Mouse (Mus musculus) forebrain, embryonic 15.5 days (tissue): ENCODE results near the gene Fndc1. TPM values are rescaled to one million over a fixed set of nuclear protein-coding genes. Genes with fewer than 3 reads are reported as not detected.

Experiments
- ATAC-seq: fragments of 200-750 bp; cut with Nextera tagmentation; replicated peaks from 2 replicates; pipeline ENCODE4 v1.8.0; 2017; ENCODE audit warnings: mild to moderate bottlenecking, moderate TSS enrichment, moderate library complexity
- H3K27ac ChIP-seq: fragments of 300-500 bp; sonication (generic); replicated peaks from 2 replicates; pipeline ENCODE4 v1.5.1; 2015; ENCODE audit warnings: mild to moderate bottlenecking, inconsistent platforms
- H3K27me3 ChIP-seq: fragments of 300-500 bp; sonication (generic); 2 replicates; pipeline ENCODE4 v1.6.1; 2015; ENCODE audit warnings: inconsistent platforms
- H3K36me3 ChIP-seq: fragments of 300-500 bp; sonication (generic); 2 replicates; pipeline ENCODE4 v1.6.1; 2015; ENCODE audit warnings: mild to moderate bottlenecking, inconsistent platforms
- H3K4me1 ChIP-seq: fragments of 300-500 bp; sonication (generic); 2 replicates; pipeline ENCODE4 v1.6.1; 2015; ENCODE audit warnings: inconsistent platforms
- H3K4me2 ChIP-seq: fragments of 300-500 bp; sonication (generic); replicated peaks from 2 replicates; pipeline ENCODE4 v1.6.1; 2015; ENCODE audit warnings: mild to moderate bottlenecking, inconsistent platforms
- H3K4me3 ChIP-seq: fragments of 300-500 bp; sonication (generic); 2 replicates; pipeline ENCODE4 v1.5.1; 2015; ENCODE audit warnings: mild to moderate bottlenecking, inconsistent platforms
- H3K9ac ChIP-seq: fragments of 300-500 bp; sonication (generic); replicated peaks from 2 replicates; pipeline ENCODE4 v1.6.1; 2015; ENCODE audit warnings: mild to moderate bottlenecking, inconsistent platforms
- H3K9me3 ChIP-seq: fragments of 300-500 bp; sonication (generic); 2 replicates; pipeline ENCODE4 v1.6.1; 2016; ENCODE audit warnings: inconsistent platforms
- WGBS: fragments of 180-500 bp; shearing (Covaris S2); methylation state at CpG from one replicate; pipeline ENCODE4 v1.1.7; 2015; ENCODE audit warnings: mixed read lengths; 5-methylcytosine and 5-hydroxymethylcytosine counted together
- polyA plus RNA-seq: library from polyadenylated mRNA; unstranded; fragments of >200 nt; fragmentation: Nextera tagmentation; extraction: Ambion mirVana; gene quantifications from 2 replicates; pipeline ENCODE4 v1.2.1, GENCODE M21; 2015

The Fndc1 gene
- 2.0 and 2.5 TPM in 2 replicates for polyA plus RNA-seq

DNA sequence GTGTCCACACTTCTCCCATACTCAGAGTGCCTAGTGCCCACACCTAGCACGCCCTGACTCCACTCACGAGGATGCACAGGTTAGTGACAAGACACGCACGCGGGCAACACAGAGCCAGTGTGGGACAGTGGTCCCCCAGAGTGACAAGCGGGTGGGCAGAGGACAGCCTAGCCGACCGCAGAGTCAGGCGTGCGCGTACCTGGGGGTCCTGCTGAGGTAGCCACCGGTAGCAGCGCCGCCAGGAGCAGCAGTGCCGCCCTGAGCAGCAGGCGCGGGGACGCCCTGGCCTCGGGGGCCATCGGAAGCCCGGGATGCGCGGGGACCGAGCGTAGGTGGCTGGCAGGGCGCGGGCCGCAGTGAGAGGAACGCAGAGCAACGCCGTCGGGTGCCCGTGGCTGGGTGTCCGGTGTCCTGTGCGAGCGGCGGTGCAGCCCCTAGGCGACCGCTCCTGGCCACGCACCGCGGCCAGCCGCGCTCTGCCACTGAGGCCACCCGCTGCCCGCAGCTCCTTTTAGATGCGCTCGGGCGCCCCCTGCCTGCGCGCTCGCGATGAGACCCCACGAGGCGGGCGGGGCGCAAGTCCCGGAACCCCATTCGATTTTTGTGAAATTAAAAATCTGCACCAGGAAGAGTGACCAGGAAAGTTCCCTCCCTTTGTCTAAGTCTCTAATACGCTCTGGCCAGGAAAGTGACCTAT is at the start of gene Fndc1:
Fndc1 (minus strand) TSS at position 484 of the 697 bp plus-strand sequence.
- H3K27me3 ChIP-seq = peaks cover 13% of the 10 kb centered on the region; the same call in 1 of the 2 replicates
- ATAC-seq = peak; percentile 80
- WGBS = 2% methylated on average over 54 of the region's 60 CpGs

DNA sequence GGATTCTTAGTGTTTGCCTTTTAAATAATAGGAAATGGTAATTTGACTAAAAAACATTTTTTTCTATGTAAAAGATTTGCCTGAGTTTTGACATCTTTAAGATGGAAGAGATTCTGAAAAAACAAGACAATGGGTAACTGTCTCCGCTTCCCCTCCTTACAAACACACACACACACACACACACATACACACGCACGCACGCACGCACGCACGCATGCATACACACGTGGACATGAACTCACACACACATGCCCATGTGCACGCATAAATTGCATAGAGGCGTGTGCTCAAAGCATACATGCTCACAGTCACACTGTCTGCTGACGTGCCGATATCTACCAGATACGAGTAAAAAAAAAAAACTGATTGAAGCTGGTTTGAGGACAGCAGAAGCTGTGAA is 49.4 kb upstream of the Fndc1 start:
- Histone ChIP-seq H3K4me3 (no peak overlapping the region), H3K9ac (no peak overlapping the region), H3K4me2 (no peak overlapping the region), H3K9me3 (no peaks in the 10 kb centered on the region), H3K27me3 (no peaks in the 10 kb centered on the region), H3K36me3 (no peaks in the 10 kb centered on the region), H3K4me1 (no peaks in the 10 kb centered on the region), H3K27ac (no peak overlapping the region)
- WGBS = 95% methylated on average over 13 of the region's 13 CpGs
- ATAC-seq = no peak

More for the DNA sequence above, at the start of gene Fndc1:
- no peaks in the 10 kb centered on the region for H3K36me3 ChIP-seq
- H3K4me2 ChIP-seq = peak within 1 kb of the TSS; percentile 96
- H3K9me3 ChIP-seq = no peaks in the 10 kb centered on the region
- peak within 1 kb of the TSS; percentile 56 for H3K4me3 ChIP-seq
- H3K9ac ChIP-seq = peak within 1 kb of the TSS; percentile 56
- no peak within 1 kb of the TSS for H3K27ac ChIP-seq
- peaks cover 14% of the 10 kb centered on the region for H3K4me1 ChIP-seq

DNA sequence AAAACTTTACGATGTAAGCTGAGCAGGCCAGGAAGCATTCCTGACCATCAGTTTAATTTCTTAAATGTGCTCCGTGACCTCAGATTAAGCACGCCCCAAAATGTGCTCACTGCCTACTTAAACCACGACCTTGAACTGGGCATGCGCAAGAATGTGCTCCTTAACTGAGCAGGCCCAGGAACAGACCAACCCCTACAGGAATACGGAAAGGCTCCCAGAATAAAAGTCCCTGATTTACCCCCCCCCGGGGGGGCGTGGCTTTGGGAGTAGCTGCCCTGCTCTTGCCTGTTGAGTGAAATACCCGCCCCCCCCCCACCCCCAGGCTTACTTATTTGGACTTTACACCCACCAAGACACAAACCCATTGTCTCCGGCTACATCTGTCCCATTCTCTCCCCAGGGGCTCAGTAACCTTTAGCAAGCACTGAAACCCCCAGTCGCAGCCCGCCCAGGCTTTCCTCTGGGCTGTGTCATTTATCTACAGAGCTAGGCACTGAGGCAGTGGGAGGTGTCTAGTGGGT is 48.9 kb upstream of the Fndc1 start:
- H3K27ac ChIP-seq = no peak overlapping the region
- H3K4me2 ChIP-seq = no peak overlapping the region
- H3K9me3 ChIP-seq = no peaks in the 10 kb centered on the region
- no peak for ATAC-seq
- no peaks in the 10 kb centered on the region for H3K4me1 ChIP-seq
- whole genome bisulfite sequencing = 33% methylated on average over 12 of the region's 12 CpGs
- no peaks in the 10 kb centered on the region for H3K36me3 ChIP-seq
- H3K9ac ChIP-seq = no peak overlapping the region
- no peaks in the 10 kb centered on the region for H3K27me3 ChIP-seq
- H3K4me3 ChIP-seq = no peak overlapping the region

GRCm38 (mm10) chr17:7874776-7875531 is 47.9 kb upstream of the Fndc1 start:
- ATAC-seq = no peak
- H3K9ac ChIP-seq = no peak overlapping the region
- no peaks in the 10 kb centered on the region for H3K9me3 ChIP-seq
- H3K4me2 ChIP-seq = no peak overlapping the region
- no peaks in the 10 kb centered on the region for H3K4me1 ChIP-seq
- no peak overlapping the region for H3K4me3 ChIP-seq
- H3K27ac ChIP-seq = no peak overlapping the region
- H3K36me3 ChIP-seq = no peaks in the 10 kb centered on the region
- 76% methylated on average over 21 of the region's 21 CpGs for WGBS
- no peaks in the 10 kb centered on the region for H3K27me3 ChIP-seq

GRCm38 (mm10) chr17:7873382-7873781 is 46.3 kb upstream of the Fndc1 start:
- 63% methylated on average over 7 of the region's 7 CpGs for WGBS
- Histone ChIP-seq H3K9ac (no peak overlapping the region), H3K9me3 (no peaks in the 10 kb centered on the region), H3K36me3 (no peaks in the 10 kb centered on the region), H3K4me2 (no peak overlapping the region), H3K4me1 (no peaks in the 10 kb centered on the region), H3K4me3 (no peak overlapping the region), H3K27me3 (no peaks in the 10 kb centered on the region), H3K27ac (no peak overlapping the region)
- ATAC-seq = peak; percentile 57; the same call in 1 of the 2 replicates

DNA sequence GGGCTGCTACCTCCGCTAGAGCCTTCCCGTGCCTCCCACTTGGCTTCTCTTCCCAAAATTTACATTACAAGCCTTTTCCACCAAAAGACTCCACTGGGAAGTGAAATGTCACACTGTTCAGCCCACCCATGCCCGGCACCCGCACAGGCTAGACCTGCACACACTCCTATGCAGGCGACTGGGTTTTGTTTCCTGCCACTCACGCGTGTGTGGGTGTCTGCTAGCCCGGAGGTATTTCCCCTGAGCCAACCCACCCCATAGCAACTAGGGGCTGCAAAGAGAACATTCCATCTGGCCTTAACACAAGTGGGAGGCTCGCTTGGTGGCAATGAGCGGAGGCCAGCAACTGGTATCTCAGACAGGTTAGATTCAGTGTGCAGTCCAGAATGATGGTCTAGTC is 44.7 kb upstream of the Fndc1 start:
- Histone ChIP-seq H3K4me2 (no peak overlapping the region), H3K4me1 (no peaks in the 10 kb centered on the region), H3K36me3 (no peaks in the 10 kb centered on the region), H3K27ac (no peak overlapping the region), H3K27me3 (no peaks in the 10 kb centered on the region), H3K9me3 (no peaks in the 10 kb centered on the region), H3K9ac (no peak overlapping the region), H3K4me3 (no peak overlapping the region)
- ATAC-seq = no peak
- WGBS = 75% methylated on average over 10 of the region's 10 CpGs

- Histone ChIP-seq H3K36me3 (no peaks in the 10 kb centered on the region), H3K4me3 (no peak overlapping the region), H3K27me3 (no peaks in the 10 kb centered on the region), H3K27ac (no peak overlapping the region), H3K9ac (no peak overlapping the region), H3K9me3 (no peaks in the 10 kb centered on the region), H3K4me1 (no peaks in the 10 kb centered on the region), H3K4me2 (no peak overlapping the region)
- no peak for ATAC-seq
- 81% methylated on average over 6 of the region's 6 CpGs for WGBS
Observed at GRCm38 (mm10) chr17:7870862-7871605, 43.9 kb upstream of the Fndc1 start.

DNA sequence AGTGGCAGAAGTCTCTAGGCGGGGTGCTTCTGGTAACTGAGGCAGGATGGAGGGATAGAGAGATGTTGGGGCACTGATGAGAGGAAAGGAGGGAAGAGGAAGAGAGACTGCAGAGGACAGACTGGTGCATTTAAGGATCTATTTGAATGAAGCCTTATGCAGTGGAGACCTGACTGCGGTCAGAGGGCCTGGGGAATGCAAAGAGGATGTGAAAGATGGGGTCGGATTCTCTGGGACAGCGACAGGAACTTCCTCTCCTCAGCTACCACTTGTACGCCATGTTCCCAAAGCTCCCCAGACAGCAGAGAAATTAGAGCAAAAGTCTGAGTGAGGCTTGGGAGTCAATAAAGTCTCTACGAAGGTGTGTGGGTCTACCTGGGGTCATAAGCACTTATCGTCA is 42.0 kb upstream of the Fndc1 start:
- Histone ChIP-seq H3K4me1 (no peaks in the 10 kb centered on the region), H3K4me2 (no peak overlapping the region), H3K27ac (no peak overlapping the region), H3K4me3 (no peak overlapping the region), H3K27me3 (no peaks in the 10 kb centered on the region), H3K36me3 (no peaks in the 10 kb centered on the region), H3K9ac (no peak overlapping the region), H3K9me3 (no peaks in the 10 kb centered on the region)
- 81% methylated on average over 7 of the region's 7 CpGs for WGBS
- no peak for ATAC-seq

- H3K4me2 ChIP-seq = no peak overlapping the region
- no peaks in the 10 kb centered on the region for H3K4me1 ChIP-seq
- ATAC-seq = no peak
- no peak overlapping the region for H3K27ac ChIP-seq
- no peak overlapping the region for H3K4me3 ChIP-seq
- 10% methylated on average over 4 of the region's 4 CpGs for WGBS
- H3K9me3 ChIP-seq = no peaks in the 10 kb centered on the region
- H3K9ac ChIP-seq = no peak overlapping the region
- no peaks in the 10 kb centered on the region for H3K27me3 ChIP-seq
- H3K36me3 ChIP-seq = no peaks in the 10 kb centered on the region
Observed at GRCm38 (mm10) chr17:7868631-7869030, 41.5 kb upstream of the Fndc1 start.

- H3K4me3 ChIP-seq = no peak overlapping the region
- H3K36me3 ChIP-seq = no peaks in the 10 kb centered on the region
- no peaks in the 10 kb centered on the region for H3K27me3 ChIP-seq
- no peaks in the 10 kb centered on the region for H3K4me1 ChIP-seq
- no peak overlapping the region for H3K4me2 ChIP-seq
- no peaks in the 10 kb centered on the region for H3K9me3 ChIP-seq
- no peak overlapping the region for H3K27ac ChIP-seq
- no peak overlapping the region for H3K9ac ChIP-seq
- WGBS = 18% methylated on average over 7 of the region's 7 CpGs
- ATAC-seq = no peak
Observed at GRCm38 (mm10) chr17:7864740-7865139, 37.6 kb upstream of the Fndc1 start.

GRCm38 (mm10) chr17:7863745-7864144 is 36.6 kb upstream of the Fndc1 start:
- H3K4me1 ChIP-seq = no peaks in the 10 kb centered on the region
- H3K4me2 ChIP-seq = no peak overlapping the region
- 27% methylated on average over 4 of the region's 4 CpGs for WGBS
- no peak overlapping the region for H3K9ac ChIP-seq
- no peaks in the 10 kb centered on the region for H3K36me3 ChIP-seq
- no peak for ATAC-seq
- H3K9me3 ChIP-seq = no peaks in the 10 kb centered on the region
- no peaks in the 10 kb centered on the region for H3K27me3 ChIP-seq
- no peak overlapping the region for H3K4me3 ChIP-seq
- H3K27ac ChIP-seq = no peak overlapping the region

DNA sequence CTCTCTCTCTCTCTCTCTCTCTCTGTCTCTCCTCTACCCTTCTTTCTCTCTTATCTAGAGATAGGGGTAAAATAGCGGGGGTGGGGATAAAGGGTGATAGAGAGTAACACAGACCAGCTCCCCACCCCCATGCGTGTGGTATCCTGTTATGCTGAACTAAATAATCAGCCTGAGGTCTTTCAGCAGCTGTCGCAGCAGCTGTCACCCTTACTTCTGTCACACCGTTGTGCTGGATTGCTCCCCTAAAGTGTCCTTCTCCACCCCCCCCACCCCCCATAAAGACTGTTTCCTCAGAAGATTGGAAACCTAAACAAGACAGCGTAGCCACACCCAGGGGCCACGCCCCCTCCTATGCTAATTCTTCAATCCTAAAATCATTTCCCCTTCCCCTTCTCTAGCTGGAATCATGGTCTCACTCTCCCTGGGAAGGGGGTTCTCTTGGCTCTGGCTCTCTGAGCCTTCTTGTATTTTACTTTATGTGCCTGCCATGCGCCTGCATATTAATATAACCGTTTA is 33.8 kb upstream of the Fndc1 start:
- H3K9ac ChIP-seq = no peak overlapping the region
- WGBS = 73% methylated on average over 8 of the region's 8 CpGs
- no peak overlapping the region for H3K27ac ChIP-seq
- ATAC-seq = no peak
- H3K4me1 ChIP-seq = no peaks in the 10 kb centered on the region
- no peak overlapping the region for H3K4me3 ChIP-seq
- no peak overlapping the region for H3K4me2 ChIP-seq
- H3K36me3 ChIP-seq = no peaks in the 10 kb centered on the region
- no peaks in the 10 kb centered on the region for H3K27me3 ChIP-seq
- no peaks in the 10 kb centered on the region for H3K9me3 ChIP-seq
